Mouse (Mus musculus): ENCODE data around the gene Wfs1. TPM values are rescaled to one million over a fixed set of nuclear protein-coding genes. Genes with fewer than 3 reads are reported as not detected.

Gene Wfs1
- polyA plus RNA-seq, 1 experiment from 2014 or later: 5.2 TPM

DNA sequence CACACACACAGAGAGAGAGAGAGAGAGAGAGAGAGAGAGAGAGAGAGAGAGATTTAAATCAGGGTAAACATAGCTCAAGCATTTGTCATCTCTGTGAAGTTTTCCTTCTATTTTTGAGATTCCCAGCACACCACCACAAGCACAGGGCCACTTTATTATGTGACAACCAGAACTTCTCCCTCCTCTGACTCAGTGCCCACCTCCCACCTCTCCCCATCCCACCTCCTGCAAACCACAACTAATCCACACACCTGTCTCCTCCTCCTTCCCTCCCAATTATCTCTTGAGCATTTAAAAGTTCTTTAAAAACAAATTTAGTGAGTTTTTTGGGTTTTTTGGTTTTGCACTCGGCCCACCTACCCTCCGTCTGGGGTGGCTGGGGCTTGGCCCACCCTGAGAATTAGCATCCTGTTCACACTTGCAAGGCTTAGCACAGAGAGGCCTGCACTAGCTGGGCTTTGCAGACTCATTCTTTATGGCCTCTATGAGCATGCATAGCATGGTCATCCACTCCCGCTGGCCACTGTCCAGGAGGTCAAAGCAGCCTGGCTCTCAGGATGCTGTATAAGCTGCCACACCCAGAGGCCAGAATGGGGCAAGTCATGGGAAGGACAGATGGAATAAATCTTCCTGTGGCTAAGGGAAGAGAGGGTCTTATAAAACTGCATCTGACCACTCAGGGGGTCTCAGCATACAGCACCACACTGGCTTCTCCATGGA, 1.8 kb upstream of the Wfs1 start:
- H3K36me3 ChIP-seq (ENCODE audit: control insufficient read depth, insufficient read depth, low read length): no peaks in the 10 kb centered on the region
- WGBS: 85% methylated on average over 3 of the region's 3 CpGs
- H3K9me3 ChIP-seq (ENCODE audit: control insufficient read depth, low read length): no peaks in the 10 kb centered on the region
- no peak for DNase-seq
- no peaks in the 10 kb centered on the region for H3K27me3 ChIP-seq (ENCODE audit: control insufficient read depth, insufficient read depth, low read length)
- H3K4me2 ChIP-seq (ENCODE audit: low read length): no peak overlapping the region
- H3K9ac ChIP-seq (replicated peaks; ENCODE audit: low read length): no peak overlapping the region
- ATAC-seq (ENCODE audit: low FRiP score, low TSS enrichment): no peak
- H3K27ac ChIP-seq (replicated peaks; ENCODE audit: low read depth, low read length): no peak overlapping the region
- no peak overlapping the region for H3K4me3 ChIP-seq (replicated peaks; ENCODE audit: low read depth, low read length)
- H3K4me1 ChIP-seq (ENCODE audit: control insufficient read depth, insufficient read depth, low read length): 0 out of 2 replicates have a peak, but pooled peaks cover 3% of the 10 kb centered on the region

DNA sequence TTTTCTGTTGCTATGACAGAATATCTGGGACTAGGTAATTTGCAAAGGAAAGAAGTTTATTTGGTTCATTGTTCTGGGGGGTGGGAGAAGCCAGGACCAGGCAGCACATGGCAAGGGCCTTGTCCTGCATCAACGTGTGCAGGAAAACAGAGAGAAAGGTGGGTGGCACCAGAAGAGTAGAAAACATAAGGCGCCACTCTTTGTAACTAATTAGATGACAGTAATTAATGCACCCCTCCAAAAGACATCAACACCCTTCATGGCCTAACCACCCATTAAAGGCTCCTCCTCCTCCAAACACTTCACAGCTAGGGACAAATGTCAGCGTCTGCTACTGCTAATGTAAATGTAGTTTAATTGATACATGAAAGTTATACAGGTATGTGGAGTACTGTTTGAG, 1.2 kb upstream of the Wfs1 start:
- Histone ChIP-seq H3K9me3 (ENCODE audit: control insufficient read depth, low read length) (no peaks in the 10 kb centered on the region), H3K27ac (replicated peaks; ENCODE audit: low read depth, low read length) (no peak overlapping the region), H3K4me1 (ENCODE audit: control insufficient read depth, insufficient read depth, low read length) (0 out of 2 replicates have a peak, but pooled peaks cover 3% of the 10 kb centered on the region), H3K27me3 (ENCODE audit: control insufficient read depth, insufficient read depth, low read length) (no peaks in the 10 kb centered on the region), H3K4me2 (ENCODE audit: low read length) (no peak overlapping the region), H3K4me3 (replicated peaks; ENCODE audit: low read depth, low read length) (no peak overlapping the region), H3K36me3 (ENCODE audit: control insufficient read depth, insufficient read depth, low read length) (no peaks in the 10 kb centered on the region), H3K9ac (replicated peaks; ENCODE audit: low read length) (no peak overlapping the region)
- DNase-seq (no peak), ATAC-seq (ENCODE audit: low FRiP score, low TSS enrichment) (no peak)
- WGBS: 62% methylated on average over 3 of the region's 3 CpGs

DNA sequence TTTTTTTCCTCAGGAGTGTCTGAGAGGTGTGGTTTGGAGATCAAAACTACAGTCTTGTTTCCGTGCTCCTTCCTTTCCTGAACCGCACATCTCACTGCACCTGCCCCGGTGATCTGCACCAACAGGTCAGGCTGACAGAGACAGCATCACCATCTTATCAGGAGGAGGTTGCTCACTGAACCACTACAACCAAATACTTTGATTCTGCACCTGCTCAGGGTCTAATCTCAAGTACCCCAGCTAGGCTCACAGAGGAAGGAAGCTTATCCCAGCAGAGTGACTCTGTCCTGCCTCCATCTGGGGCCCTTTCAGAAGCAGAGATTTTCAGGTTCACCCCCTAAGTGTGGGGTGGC, 596 bp upstream of the Wfs1 start:
- ATAC-seq (ENCODE audit: low FRiP score, low TSS enrichment) (no peak), DNase-seq (no peak)
- H3K9ac ChIP-seq (replicated peaks; ENCODE audit: low read length): no peak overlapping the region
- H3K4me2 ChIP-seq (ENCODE audit: low read length): peak overlapping the region; percentile 97
- no peaks in the 10 kb centered on the region for H3K36me3 ChIP-seq (ENCODE audit: control insufficient read depth, insufficient read depth, low read length)
- no peaks in the 10 kb centered on the region for H3K27me3 ChIP-seq (ENCODE audit: control insufficient read depth, insufficient read depth, low read length)
- H3K4me3 ChIP-seq (replicated peaks; ENCODE audit: low read depth, low read length): peak overlapping the region; percentile 68
- H3K27ac ChIP-seq (replicated peaks; ENCODE audit: low read depth, low read length): no peak overlapping the region
- WGBS: 7% methylated on average over 3 of the region's 3 CpGs
- 0 out of 2 replicates have a peak, but pooled peaks cover 3% of the 10 kb centered on the region for H3K4me1 ChIP-seq (ENCODE audit: control insufficient read depth, insufficient read depth, low read length)
- no peaks in the 10 kb centered on the region for H3K9me3 ChIP-seq (ENCODE audit: control insufficient read depth, low read length)

DNA sequence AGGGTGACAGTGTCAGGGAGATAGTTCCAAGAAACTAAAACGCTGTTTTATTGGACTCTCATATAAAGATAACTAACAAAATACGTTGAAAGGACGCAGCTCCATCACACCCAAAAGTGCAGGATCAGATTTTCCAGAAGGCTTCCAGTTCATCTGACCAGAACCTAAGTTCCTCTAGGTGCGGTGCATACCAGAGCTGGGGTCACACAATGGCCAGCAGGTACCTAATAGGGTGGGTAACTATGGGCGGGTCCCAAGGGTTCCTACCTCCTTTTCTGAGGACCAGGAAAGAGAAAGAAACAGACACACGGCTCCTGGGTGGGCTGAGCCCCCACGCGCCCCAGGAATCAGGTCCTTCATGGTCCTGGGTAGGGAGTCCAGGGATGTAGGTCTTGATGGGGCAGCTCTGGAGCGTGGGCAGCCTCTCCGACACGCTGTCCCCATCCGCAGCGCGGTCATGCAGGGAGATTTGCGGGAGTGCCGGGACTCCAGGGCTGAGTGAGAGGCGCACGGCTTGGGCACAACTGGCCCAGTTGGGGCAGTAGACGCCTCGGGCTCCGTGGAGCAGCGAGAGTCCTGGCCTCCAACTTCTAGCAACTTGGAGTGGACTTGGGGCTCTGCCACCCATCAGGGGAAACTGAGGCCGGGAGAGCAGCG, 753 bp downstream of the Wfs1 start:
- Histone ChIP-seq H3K27ac (replicated peaks; ENCODE audit: low read depth, low read length) (0 out of 2 replicates have a peak overlapping the region, but pooled peaks have one; percentile 41), H3K4me1 (ENCODE audit: control insufficient read depth, insufficient read depth, low read length) (0 out of 2 replicates have a peak, but pooled peaks cover 3% of the 10 kb centered on the region), H3K27me3 (ENCODE audit: control insufficient read depth, insufficient read depth, low read length) (no peaks in the 10 kb centered on the region), H3K9me3 (ENCODE audit: control insufficient read depth, low read length) (no peaks in the 10 kb centered on the region), H3K4me2 (ENCODE audit: low read length) (peak overlapping the region; percentile 97), H3K9ac (replicated peaks; ENCODE audit: low read length) (peak overlapping the region; percentile 65), H3K36me3 (ENCODE audit: control insufficient read depth, insufficient read depth, low read length) (no peaks in the 10 kb centered on the region), H3K4me3 (replicated peaks; ENCODE audit: low read depth, low read length) (peak overlapping the region; percentile 68)
- 12% methylated on average over 24 of the region's 24 CpGs for WGBS
- DNase-seq (no peak), ATAC-seq (ENCODE audit: low FRiP score, low TSS enrichment) (peak; percentile 35; the same call in 1 of the 2 replicates)

DNA sequence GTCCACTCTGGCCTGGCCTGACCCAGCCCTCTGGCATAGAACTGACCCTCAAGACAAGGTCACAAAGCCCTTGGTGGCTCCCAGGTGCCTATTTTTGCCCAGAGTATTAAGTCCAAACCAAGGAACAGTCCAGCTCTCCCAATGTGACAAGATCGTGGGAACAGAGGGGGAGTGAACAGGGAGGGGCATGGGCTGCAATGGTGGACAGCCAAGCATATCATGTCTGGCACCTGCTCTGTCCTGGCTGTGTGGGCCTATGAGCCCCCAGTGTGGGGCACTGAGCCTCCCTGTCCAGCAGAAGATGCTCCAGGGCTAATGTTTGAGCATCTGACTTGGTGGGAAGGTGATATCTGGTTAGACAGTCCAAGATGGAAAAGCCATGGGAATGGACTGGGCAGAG, 2.4 kb downstream of the Wfs1 start:
- Histone ChIP-seq H3K4me1 (ENCODE audit: control insufficient read depth, insufficient read depth, low read length) (0 out of 2 replicates have a peak, but pooled peaks cover 3% of the 10 kb centered on the region), H3K27ac (replicated peaks; ENCODE audit: low read depth, low read length) (no peak overlapping the region), H3K4me2 (ENCODE audit: low read length) (no peak overlapping the region), H3K9me3 (ENCODE audit: control insufficient read depth, low read length) (no peaks in the 10 kb centered on the region), H3K4me3 (replicated peaks; ENCODE audit: low read depth, low read length) (no peak overlapping the region), H3K9ac (replicated peaks; ENCODE audit: low read length) (no peak overlapping the region), H3K27me3 (ENCODE audit: control insufficient read depth, insufficient read depth, low read length) (no peaks in the 10 kb centered on the region), H3K36me3 (ENCODE audit: control insufficient read depth, insufficient read depth, low read length) (no peaks in the 10 kb centered on the region)
- 87% methylated on average over 1 of the region's 1 CpGs for WGBS
- DNase-seq: no peak
- ATAC-seq (ENCODE audit: low FRiP score, low TSS enrichment): no peak

DNA sequence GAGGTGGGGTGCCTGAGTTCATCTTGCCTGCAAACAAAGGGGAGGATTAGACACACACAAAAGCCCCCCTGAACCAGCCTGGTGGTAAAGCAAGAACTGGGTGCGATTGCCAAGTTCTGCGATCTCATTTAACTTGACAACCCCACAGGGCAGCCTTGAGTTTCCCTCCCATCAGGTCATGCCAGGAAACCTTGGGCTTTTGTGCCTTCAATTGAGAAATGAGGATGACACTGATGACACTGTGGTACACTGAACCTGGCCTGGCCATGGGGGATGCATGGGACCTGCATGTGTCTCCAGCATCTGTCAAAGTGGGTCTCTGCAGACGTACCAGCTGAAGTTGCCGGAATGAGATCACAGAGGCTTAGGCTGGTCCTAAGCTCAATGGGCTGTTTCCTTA, 6.7 kb downstream of the Wfs1 start:
- H3K4me2 ChIP-seq (ENCODE audit: low read length): no peak overlapping the region
- H3K36me3 ChIP-seq (ENCODE audit: control insufficient read depth, insufficient read depth, low read length): no peaks in the 10 kb centered on the region
- no peaks in the 10 kb centered on the region for H3K4me1 ChIP-seq (ENCODE audit: control insufficient read depth, insufficient read depth, low read length)
- no peaks in the 10 kb centered on the region for H3K9me3 ChIP-seq (ENCODE audit: control insufficient read depth, low read length)
- ATAC-seq (ENCODE audit: low FRiP score, low TSS enrichment) (no peak), DNase-seq (peak; percentile 3)
- no peak overlapping the region for H3K4me3 ChIP-seq (replicated peaks; ENCODE audit: low read depth, low read length)
- 50% methylated on average over 4 of the region's 4 CpGs for WGBS
- H3K27ac ChIP-seq (replicated peaks; ENCODE audit: low read depth, low read length): no peak overlapping the region
- no peak overlapping the region for H3K9ac ChIP-seq (replicated peaks; ENCODE audit: low read length)
- no peaks in the 10 kb centered on the region for H3K27me3 ChIP-seq (ENCODE audit: control insufficient read depth, insufficient read depth, low read length)

DNA sequence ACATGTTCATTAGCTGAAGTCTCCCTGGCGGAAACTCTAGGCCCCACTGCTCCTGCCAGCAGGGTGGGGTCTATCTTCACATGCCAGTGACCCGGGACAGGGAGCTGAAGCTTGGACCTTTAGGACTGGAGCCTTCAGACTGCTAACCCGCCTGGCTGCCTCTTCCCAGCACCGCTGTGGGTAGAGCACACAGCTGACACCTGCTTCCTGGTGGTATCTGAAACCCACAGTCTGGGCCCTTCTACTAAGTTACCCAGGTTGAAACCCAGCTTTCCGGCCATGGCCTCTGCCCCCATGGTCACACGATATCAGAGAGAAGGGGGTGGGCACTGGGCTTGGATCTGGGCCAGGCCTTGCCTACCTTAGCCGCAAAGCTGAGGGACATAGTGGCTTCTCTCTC, 9.4 kb downstream of the Wfs1 start:
- WGBS: 91% methylated on average over 7 of the region's 7 CpGs
- no peak overlapping the region for H3K9ac ChIP-seq (replicated peaks; ENCODE audit: low read length)
- no peaks in the 10 kb centered on the region for H3K9me3 ChIP-seq (ENCODE audit: control insufficient read depth, low read length)
- ATAC-seq (ENCODE audit: low FRiP score, low TSS enrichment) (no peak), DNase-seq (no peak)
- H3K27ac ChIP-seq (replicated peaks; ENCODE audit: low read depth, low read length): no peak overlapping the region
- no peak overlapping the region for H3K4me3 ChIP-seq (replicated peaks; ENCODE audit: low read depth, low read length)
- H3K36me3 ChIP-seq (ENCODE audit: control insufficient read depth, insufficient read depth, low read length): no peaks in the 10 kb centered on the region
- H3K4me2 ChIP-seq (ENCODE audit: low read length): no peak overlapping the region
- H3K27me3 ChIP-seq (ENCODE audit: control insufficient read depth, insufficient read depth, low read length): no peaks in the 10 kb centered on the region
- no peaks in the 10 kb centered on the region for H3K4me1 ChIP-seq (ENCODE audit: control insufficient read depth, insufficient read depth, low read length)

DNA sequence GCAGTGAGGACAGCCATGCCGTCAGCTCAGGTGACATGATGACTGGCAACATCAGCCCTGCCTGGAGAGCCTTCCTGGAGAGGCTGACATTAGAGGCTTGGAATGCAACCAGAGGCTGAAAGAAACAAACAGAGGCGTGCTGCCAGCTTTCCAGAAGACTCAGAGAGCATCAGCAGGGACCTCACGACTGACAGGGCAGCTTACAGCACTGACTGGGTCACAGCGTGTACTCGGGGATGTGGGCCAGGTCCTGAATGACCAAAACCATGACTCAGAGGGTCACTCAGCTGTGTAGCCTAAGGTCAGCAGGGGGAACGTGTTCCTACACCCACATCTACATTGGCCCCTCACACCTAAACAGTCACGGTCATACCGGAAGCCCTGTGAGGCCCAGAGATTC, 10.0 kb downstream of the Wfs1 start:
- H3K4me1 ChIP-seq (ENCODE audit: control insufficient read depth, insufficient read depth, low read length): no peaks in the 10 kb centered on the region
- 83% methylated on average over 8 of the region's 8 CpGs for WGBS
- no peak overlapping the region for H3K4me3 ChIP-seq (replicated peaks; ENCODE audit: low read depth, low read length)
- no peak overlapping the region for H3K27ac ChIP-seq (replicated peaks; ENCODE audit: low read depth, low read length)
- H3K9me3 ChIP-seq (ENCODE audit: control insufficient read depth, low read length): no peaks in the 10 kb centered on the region
- no peaks in the 10 kb centered on the region for H3K36me3 ChIP-seq (ENCODE audit: control insufficient read depth, insufficient read depth, low read length)
- H3K4me2 ChIP-seq (ENCODE audit: low read length): no peak overlapping the region
- H3K9ac ChIP-seq (replicated peaks; ENCODE audit: low read length): no peak overlapping the region
- no peak for DNase-seq
- ATAC-seq (ENCODE audit: low FRiP score, low TSS enrichment): no peak
- H3K27me3 ChIP-seq (ENCODE audit: control insufficient read depth, insufficient read depth, low read length): no peaks in the 10 kb centered on the region

DNA sequence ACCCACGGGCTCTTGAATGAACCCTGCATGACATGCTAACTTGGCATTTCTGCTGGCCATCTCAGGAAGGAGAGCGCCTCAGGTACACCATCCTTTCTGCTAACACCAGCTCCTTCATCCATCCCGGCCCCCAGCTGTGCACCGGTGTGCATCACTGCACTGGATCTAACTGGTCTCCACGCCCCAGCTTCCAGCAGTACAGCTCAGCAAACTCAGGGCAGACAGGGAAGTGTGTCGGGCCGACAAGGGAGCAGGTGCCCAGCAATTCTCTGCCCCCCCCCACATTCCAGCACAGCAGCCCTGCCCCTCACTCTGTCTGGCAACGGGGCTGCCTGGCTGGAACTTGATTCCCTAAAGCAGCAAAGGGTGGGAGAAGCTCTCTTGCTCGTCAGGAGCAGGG, 11.2 kb downstream of the Wfs1 start:
- Histone ChIP-seq H3K9ac (replicated peaks; ENCODE audit: low read length) (no peak overlapping the region), H3K36me3 (ENCODE audit: control insufficient read depth, insufficient read depth, low read length) (no peaks in the 10 kb centered on the region), H3K4me3 (replicated peaks; ENCODE audit: low read depth, low read length) (no peak overlapping the region), H3K4me2 (ENCODE audit: low read length) (no peak overlapping the region), H3K4me1 (ENCODE audit: control insufficient read depth, insufficient read depth, low read length) (no peaks in the 10 kb centered on the region), H3K27me3 (ENCODE audit: control insufficient read depth, insufficient read depth, low read length) (no peaks in the 10 kb centered on the region), H3K27ac (replicated peaks; ENCODE audit: low read depth, low read length) (no peak overlapping the region), H3K9me3 (ENCODE audit: control insufficient read depth, low read length) (no peaks in the 10 kb centered on the region)
- WGBS: 56% methylated on average over 9 of the region's 9 CpGs
- DNase-seq: no peak
- no peak for ATAC-seq (ENCODE audit: low FRiP score, low TSS enrichment)

Data from midbrain, embryonic 14.5 days (tissue).